Mouse (Mus musculus) heart, adult 2 months (tissue): ENCODE measurements around the gene Hsd17b14. TPM values are rescaled to one million over a fixed set of nuclear protein-coding genes. Genes with fewer than 3 reads are reported as not detected.

Source experiments
- DNase-seq, 2 experiments: peaks; one replicate each; pipeline ENCODE4 v3.0.0; 2021
- H3K27ac ChIP-seq: fragments of 200-600 bp; 2 replicates; pipeline ENCODE4 v1.8.1; 2022
- H3K27me3 ChIP-seq: fragments of 200-500 bp; 2 replicates; pipeline ENCODE4 v1.6.1; 2012; ENCODE audit warnings: mild to moderate bottlenecking, low read length, inconsistent platforms, mixed read lengths; ENCODE audit not compliant: control insufficient read depth, insufficient read depth
- H3K36me3 ChIP-seq: fragments of 200-500 bp; 2 replicates; pipeline ENCODE4 v1.6.1; 2012; ENCODE audit warnings: low read length, inconsistent platforms; ENCODE audit not compliant: control insufficient read depth, insufficient read depth
- H3K4me1 ChIP-seq: fragments of 200-500 bp; 2 replicates; pipeline ENCODE4 v1.6.1; 2011; ENCODE audit warnings: low read length; ENCODE audit not compliant: control insufficient read depth, insufficient read depth
- H3K4me3 ChIP-seq: fragments of 200-600 bp; 2 replicates; pipeline ENCODE4 v1.8.1; 2022
- H3K79me2 ChIP-seq: fragments of 200-500 bp; replicated peaks from 2 replicates; pipeline ENCODE4 v1.6.1; 2012; ENCODE audit warnings: mild to moderate bottlenecking, inconsistent platforms, low read length, moderate library complexity, mixed read lengths; ENCODE audit not compliant: control insufficient read depth, insufficient read depth
- H3K9ac ChIP-seq: fragments of 200-500 bp; 2 replicates; pipeline ENCODE4 v1.6.1; 2012; ENCODE audit warnings: low read depth, mild to moderate bottlenecking, control low read depth, inconsistent platforms, low read length, mixed read lengths
- CTCF ChIP-seq: fragments of 200-600 bp; IDR thresholded peaks from 2 replicates; pipeline ENCODE4 v1.8.1; 2022; ENCODE audit warnings: antibody characterized with exemption, mild to moderate bottlenecking, moderate library complexity
- EP300 ChIP-seq: fragments of 200-500 bp; IDR thresholded peaks from 2 replicates; pipeline ENCODE4 v1.6.1; 2011; ENCODE audit warnings: low read depth, low read length, control low read depth; ENCODE audit not compliant: insufficient read depth
- POLR2A ChIP-seq: fragments of 200-500 bp; IDR thresholded peaks from 2 replicates; pipeline ENCODE4 v1.6.1; 2011; ENCODE audit warnings: mild to moderate bottlenecking, low read depth, low read length, control low read depth; ENCODE audit not compliant: insufficient read depth
- WGBS: fragments of 180-500 bp; shearing (Covaris S2); methylation state at CpG from one replicate; pipeline ENCODE4 v1.1.7; 2018; 5-methylcytosine and 5-hydroxymethylcytosine counted together
- intact Hi-C: fragments of 180-260 bp; cut with DNase I; formaldehyde crosslinking; loops from one replicate; pipeline ENCODE4 v1.15.1; 2025
- polyA plus RNA-seq: library from polyadenylated mRNA; depleted of rRNA; stranded (reverse); fragments of >200 nt; gene quantifications from 2 replicates; pipeline ENCODE4 v1.2.3, GENCODE M21; 2012
- total RNA-seq, 2 experiments: library from RNA; stranded (reverse); gene quantifications; 2 replicates each; pipeline ENCODE4 v1.2.3; 2021

The Hsd17b14 gene
- total and polyA plus RNA-seq, 3 experiments, result 0.45 to 0.76 TPM; not detected in 1

DNA sequence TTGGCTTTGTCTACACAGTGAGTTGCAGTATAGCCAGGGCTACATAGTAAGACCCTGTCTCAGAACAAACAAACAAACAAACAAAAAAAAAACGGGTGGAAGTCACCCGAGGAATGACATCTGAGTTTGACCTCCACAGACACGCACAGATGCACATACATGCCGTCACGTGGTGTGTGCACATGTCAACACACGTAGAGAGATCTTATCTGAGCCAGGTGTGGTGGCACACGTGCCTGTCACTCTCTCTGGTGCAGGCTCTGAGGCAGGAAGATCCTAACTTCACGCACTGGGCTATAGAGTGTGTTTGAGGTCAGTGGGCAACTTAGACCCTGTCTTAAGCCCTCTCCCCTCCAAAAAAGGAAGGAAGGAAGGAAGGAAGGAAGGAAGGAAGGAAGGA is 19.3 kb downstream of the Hsd17b14 start:
- DNase-seq, result no peak
- Histone ChIP-seq H3K27me3 (no peaks in the 10 kb centered on the region), H3K4me1 (peaks cover 4% of the 10 kb centered on the region), H3K79me2 (no peaks in the 10 kb centered on the region), H3K9ac (no peak overlapping the region), H3K27ac (no peak overlapping the region; the same call in 1 of the 2 replicates), H3K4me3 (no peak overlapping the region), H3K36me3 (no peaks in the 10 kb centered on the region)
- TF ChIP-seq POLR2A (no peak), EP300 (no peak), CTCF (no peak)
- 75% methylated on average over 8 of the region's 8 CpGs for WGBS
- intact Hi-C loops, result no loop called here

DNA sequence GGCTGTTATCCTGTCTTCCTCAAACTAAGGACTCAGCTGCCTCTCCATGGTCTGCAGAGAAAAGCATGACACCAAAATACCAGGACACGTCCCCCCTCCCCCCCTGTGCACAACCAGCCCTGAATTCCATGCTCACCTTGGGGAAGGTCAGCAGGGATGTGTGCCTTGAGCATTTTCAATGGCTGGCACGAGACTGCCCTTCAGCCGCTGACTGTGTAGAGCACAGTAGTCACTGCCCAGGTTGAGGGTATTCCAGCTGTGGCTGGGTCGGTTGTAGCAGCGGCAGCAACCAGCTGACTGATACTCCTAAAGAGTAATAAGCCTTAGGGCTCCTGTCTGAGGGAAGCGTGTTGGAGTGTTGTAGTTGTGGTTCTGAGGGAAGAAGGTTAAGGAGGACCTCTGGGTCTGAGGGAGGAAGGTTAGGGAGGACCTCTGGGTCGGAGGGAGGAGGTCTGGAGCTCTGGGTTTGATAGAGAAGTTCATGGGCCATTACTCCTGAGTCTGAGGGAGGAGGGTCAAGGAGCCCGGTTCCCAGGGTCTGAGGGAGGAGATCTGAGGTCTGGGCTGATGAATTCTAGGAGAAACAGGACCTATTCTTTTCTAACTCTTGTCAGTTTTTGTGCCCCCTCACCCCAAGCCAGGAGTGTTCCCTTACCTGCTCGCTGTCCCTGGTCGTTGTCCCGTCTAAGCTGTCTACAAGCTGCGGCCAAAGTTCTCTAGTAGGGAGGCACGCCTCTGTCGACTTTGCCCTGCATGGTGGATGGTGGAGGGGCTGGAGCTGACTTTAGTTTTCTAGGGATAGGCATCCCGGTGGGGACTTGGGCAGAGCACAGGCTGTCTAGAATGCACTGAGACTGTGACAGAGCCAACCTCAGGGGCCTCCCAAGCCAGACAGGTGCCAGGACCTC is 20.0 kb downstream of the Hsd17b14 start:
- TF ChIP-seq CTCF (no peak), POLR2A (no peak), EP300 (no peak)
- H3K36me3 ChIP-seq, result no peaks in the 10 kb centered on the region
- H3K4me3 ChIP-seq, result no peak overlapping the region
- intact Hi-C loops, result no loop called here
- WGBS, result 81% methylated on average over 15 of the region's 15 CpGs
- no peak for DNase-seq
- H3K9ac ChIP-seq, result no peak overlapping the region
- H3K4me1 ChIP-seq, result peaks cover 4% of the 10 kb centered on the region
- H3K27me3 ChIP-seq, result no peaks in the 10 kb centered on the region
- no peaks in the 10 kb centered on the region for H3K79me2 ChIP-seq
- H3K27ac ChIP-seq, result no peak overlapping the region; the same call in 1 of the 2 replicates

DNA sequence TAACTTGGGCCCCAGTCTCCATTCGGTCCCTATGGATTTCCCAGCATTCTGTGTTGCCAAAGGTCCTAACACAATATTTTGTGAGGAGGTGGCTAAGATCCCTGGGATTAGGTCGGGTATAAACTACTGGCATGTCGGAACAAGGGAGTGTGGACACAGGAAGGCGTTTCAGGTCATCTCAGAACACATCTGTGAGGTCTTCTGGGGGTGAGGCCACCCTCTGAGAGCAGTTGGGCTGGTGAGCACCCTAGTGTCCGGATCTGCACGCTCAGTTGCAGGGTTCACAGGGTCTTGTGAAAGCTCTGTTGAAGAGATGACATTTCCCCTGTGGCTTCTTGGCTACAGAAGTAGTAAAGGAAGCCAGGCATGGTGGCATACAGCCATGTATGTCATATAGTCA is 31.2 kb downstream of the Hsd17b14 start:
- Histone ChIP-seq H3K9ac (no peak overlapping the region), H3K27ac (no peak overlapping the region), H3K4me1 (no peaks in the 10 kb centered on the region; the same call in 1 of the 2 replicates), H3K79me2 (no peaks in the 10 kb centered on the region), H3K36me3 (no peaks in the 10 kb centered on the region), H3K4me3 (no peak overlapping the region), H3K27me3 (no peaks in the 10 kb centered on the region)
- DNase-seq, result no peak
- TF ChIP-seq POLR2A (no peak), CTCF (no peak), EP300 (no peak)
- intact Hi-C loops, result no loop called here
- WGBS, result 94% methylated on average over 6 of the region's 6 CpGs

DNA sequence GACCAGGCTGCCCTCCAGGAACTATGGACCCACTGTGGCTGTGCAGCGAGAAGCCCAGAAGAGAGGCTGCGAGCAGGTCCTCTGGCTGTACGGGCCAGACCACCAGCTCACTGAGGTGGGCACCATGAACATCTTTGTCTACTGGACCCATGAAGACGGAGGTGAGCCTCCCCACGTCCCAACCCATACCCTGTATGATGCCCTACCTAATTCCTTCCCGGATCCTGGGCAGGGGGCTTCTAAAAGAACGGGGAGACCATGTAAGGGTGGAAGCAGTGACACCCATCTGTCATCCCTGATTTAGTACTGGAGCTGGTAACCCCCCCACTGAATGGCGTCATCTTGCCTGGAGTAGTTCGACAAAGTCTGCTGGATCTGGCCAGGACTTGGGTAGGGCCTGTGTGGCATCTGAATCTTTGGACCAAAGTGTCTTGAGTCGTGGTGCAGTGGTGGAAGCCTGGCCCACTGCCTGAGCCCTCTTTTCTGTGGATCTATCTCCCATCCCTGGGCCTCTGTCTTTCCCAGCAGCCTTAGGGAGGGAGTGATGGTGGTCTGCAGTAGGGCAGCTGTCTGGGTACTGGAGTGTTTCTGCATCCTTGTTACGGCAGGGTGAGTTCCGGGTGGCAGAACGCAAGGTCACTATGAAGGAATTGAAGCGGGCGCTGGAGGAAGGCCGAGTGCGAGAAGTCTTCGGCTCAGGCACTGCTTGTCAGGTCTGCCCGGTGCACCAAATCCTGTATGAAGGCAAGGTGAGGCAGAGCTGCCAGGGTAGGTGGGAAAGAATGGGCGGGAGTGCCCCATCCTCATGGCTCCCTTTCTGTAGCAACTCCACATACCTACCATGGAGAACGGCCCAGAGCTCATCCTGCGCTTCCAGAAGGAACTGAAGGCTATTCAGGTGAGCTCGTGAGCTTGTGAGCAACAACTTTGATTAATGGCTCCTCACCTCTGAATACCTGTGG is 33.2 kb downstream of the Hsd17b14 start:
- no peak overlapping the region for H3K27ac ChIP-seq
- intact Hi-C loops, result loop anchor here (2.0 kb wide), 4 partner anchors 17 to 95 kb away; partner anchors contain the start of genes Bcat2, Hsd17b14 and Rasip1
- H3K79me2 ChIP-seq, result no peaks in the 10 kb centered on the region
- WGBS, result 93% methylated on average over 23 of the region's 23 CpGs
- H3K9ac ChIP-seq, result no peak overlapping the region
- no peaks in the 10 kb centered on the region for H3K27me3 ChIP-seq
- H3K36me3 ChIP-seq, result no peaks in the 10 kb centered on the region
- H3K4me3 ChIP-seq, result no peak overlapping the region
- H3K4me1 ChIP-seq, result peaks cover 2% of the 10 kb centered on the region
- TF ChIP-seq POLR2A, result no peak
- no peak for TF ChIP-seq EP300
- TF ChIP-seq CTCF, result no peak
- DNase-seq, result no peak

DNA sequence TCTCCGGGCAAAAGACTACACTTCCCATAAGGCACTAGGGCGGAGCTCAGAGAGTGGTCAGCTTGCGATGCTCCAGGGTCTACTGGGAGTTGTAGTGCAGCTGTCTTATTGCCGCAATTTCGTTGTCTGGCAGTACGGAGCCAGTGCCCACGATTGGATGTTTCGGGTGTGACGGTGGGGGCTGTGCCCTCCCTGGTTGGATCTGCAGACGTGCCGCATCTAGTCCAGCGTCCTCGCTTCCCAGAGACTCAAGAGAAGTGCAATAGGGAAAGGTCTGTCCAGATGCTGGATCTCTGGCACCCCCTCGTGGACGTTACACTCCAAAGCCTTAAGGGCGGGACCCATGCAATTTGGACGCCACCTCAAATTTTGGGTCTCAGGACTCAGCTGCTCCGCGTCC is 34.5 kb downstream of the Hsd17b14 start:
- Histone ChIP-seq H3K9ac (no peak overlapping the region), H3K4me3 (peak overlapping the region; percentile 38), H3K27ac (peak overlapping the region; percentile 26; the same call in 1 of the 2 replicates), H3K79me2 (no peaks in the 10 kb centered on the region), H3K27me3 (no peaks in the 10 kb centered on the region), H3K4me1 (peaks cover 2% of the 10 kb centered on the region), H3K36me3 (no peaks in the 10 kb centered on the region)
- WGBS, result 2% methylated on average over 19 of the region's 19 CpGs
- intact Hi-C loops, result loop anchor here (2.0 kb wide), 4 partner anchors 18 to 94 kb away; partner anchors contain the start of genes Bcat2, Hsd17b14 and Rasip1
- TF ChIP-seq EP300 (peak; percentile 94), POLR2A (peak; percentile 57), CTCF (peak; percentile 88)
- DNase-seq, result peak; percentile 91 to 95
